Mouse (Mus musculus) heart, embryonic 16.5 days (tissue): ENCODE data around the gene Gm20604. TPM values are rescaled to one million over a fixed set of nuclear protein-coding genes. Genes with fewer than 3 reads are reported as not detected.

ENCODE experiments used
- ATAC-seq: fragments of 200-750 bp; cut with Nextera tagmentation; replicated peaks from 2 replicates; pipeline ENCODE4 v1.8.0; 2017; ENCODE audit warnings: moderate number of reproducible peaks; ENCODE audit not compliant: insufficient read depth, low FRiP score; ENCODE audit errors: extremely low read depth
- H3K27ac ChIP-seq: fragments of 300-500 bp; sonication (generic); 2 replicates; pipeline ENCODE4 v1.5.1; 2014; ENCODE audit warnings: mild to moderate bottlenecking, low read length, control low read depth, moderate library complexity
- H3K27me3 ChIP-seq: fragments of 300-500 bp; sonication (generic); 2 replicates; pipeline ENCODE4 v1.6.1; 2014; ENCODE audit warnings: low read length, mixed read lengths; ENCODE audit not compliant: control insufficient read depth, insufficient read depth
- H3K36me3 ChIP-seq: fragments of 300-500 bp; sonication (generic); 2 replicates; pipeline ENCODE4 v1.6.1; 2014; ENCODE audit not compliant: control insufficient read depth, insufficient read depth
- H3K4me1 ChIP-seq: fragments of 300-500 bp; sonication (generic); 2 replicates; pipeline ENCODE4 v1.6.1; 2014; ENCODE audit warnings: low read length, mixed read lengths; ENCODE audit not compliant: control insufficient read depth, insufficient read depth
- H3K4me2 ChIP-seq: fragments of 300-500 bp; sonication (generic); 2 replicates; pipeline ENCODE4 v1.6.1; 2014; ENCODE audit warnings: low read depth, mild to moderate bottlenecking, control low read depth, low read length
- H3K4me3 ChIP-seq: fragments of 300-500 bp; sonication (generic); 2 replicates; pipeline ENCODE4 v1.5.1; 2014; ENCODE audit warnings: mild to moderate bottlenecking, control low read depth, low read length
- H3K9ac ChIP-seq: fragments of 300-500 bp; sonication (generic); 2 replicates; pipeline ENCODE4 v1.6.1; 2014; ENCODE audit warnings: low read length, control low read depth
- H3K9me3 ChIP-seq: fragments of 300-500 bp; sonication (generic); replicated peaks from 2 replicates; pipeline ENCODE4 v1.6.1; 2016; ENCODE audit warnings: low read length; ENCODE audit not compliant: control insufficient read depth
- WGBS: fragments of 180-500 bp; shearing (Covaris S2); extraction: QIAGEN DNeasy Blood & Tissue Kit; methylation state at CpG from one replicate; pipeline ENCODE4 v1.1.7; 2014; 5-methylcytosine and 5-hydroxymethylcytosine counted together
- polyA plus RNA-seq: library from polyadenylated mRNA; unstranded; fragments of >200 nt; fragmentation: Nextera tagmentation; extraction: Ambion mirVana; gene quantifications from 2 replicates; pipeline ENCODE4 v1.2.1, GENCODE M21; 2015

Gm20604 gene
- polyA plus RNA-seq, 1 experiment from 2014 or later: 17.4 TPM

DNA sequence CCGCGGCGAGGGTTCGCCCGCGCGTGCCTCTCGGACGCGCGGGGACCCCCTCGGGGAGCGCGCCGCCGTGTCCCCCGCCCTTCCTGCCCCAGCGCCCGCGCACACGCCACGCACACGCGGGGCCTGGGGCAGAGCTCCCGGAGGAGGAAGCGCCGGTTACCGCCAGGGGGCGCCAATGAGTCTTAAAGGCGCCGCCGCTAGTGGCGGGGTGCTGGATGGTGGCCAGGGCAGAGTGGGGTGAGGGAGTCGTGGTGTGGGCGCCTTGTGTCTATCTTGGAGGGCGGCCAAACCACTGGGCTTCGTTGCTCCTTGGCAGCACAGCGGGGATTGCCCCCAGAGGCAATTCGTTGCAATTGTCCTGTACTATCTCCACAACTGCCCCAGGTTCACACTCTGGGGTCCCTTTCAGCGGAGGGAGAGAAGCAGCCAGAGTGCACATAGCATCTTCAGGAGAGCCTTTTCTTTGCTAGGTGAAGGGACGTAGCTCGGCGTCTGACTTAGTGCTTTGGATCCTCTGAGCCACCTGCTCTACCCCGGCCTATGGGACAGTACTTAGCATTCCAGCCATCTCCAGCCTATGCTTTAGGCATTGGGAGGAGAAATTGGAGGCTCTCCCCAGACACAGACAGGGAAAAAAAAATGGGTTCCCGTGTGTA is 53.1 kb downstream of the Gm20604 start:
- WGBS: 2% methylated on average over 45 of the region's 45 CpGs
- Histone ChIP-seq H3K27ac (peak overlapping the region; percentile 76), H3K9ac (peak overlapping the region; percentile 78), H3K36me3 (no peaks in the 10 kb centered on the region), H3K27me3 (no peaks in the 10 kb centered on the region), H3K4me1 (peaks cover 25% of the 10 kb centered on the region), H3K4me2 (peak overlapping the region; percentile 86), H3K4me3 (peak overlapping the region; percentile 68), H3K9me3 (no peaks in the 10 kb centered on the region)
- peak; percentile 75 for ATAC-seq

DNA sequence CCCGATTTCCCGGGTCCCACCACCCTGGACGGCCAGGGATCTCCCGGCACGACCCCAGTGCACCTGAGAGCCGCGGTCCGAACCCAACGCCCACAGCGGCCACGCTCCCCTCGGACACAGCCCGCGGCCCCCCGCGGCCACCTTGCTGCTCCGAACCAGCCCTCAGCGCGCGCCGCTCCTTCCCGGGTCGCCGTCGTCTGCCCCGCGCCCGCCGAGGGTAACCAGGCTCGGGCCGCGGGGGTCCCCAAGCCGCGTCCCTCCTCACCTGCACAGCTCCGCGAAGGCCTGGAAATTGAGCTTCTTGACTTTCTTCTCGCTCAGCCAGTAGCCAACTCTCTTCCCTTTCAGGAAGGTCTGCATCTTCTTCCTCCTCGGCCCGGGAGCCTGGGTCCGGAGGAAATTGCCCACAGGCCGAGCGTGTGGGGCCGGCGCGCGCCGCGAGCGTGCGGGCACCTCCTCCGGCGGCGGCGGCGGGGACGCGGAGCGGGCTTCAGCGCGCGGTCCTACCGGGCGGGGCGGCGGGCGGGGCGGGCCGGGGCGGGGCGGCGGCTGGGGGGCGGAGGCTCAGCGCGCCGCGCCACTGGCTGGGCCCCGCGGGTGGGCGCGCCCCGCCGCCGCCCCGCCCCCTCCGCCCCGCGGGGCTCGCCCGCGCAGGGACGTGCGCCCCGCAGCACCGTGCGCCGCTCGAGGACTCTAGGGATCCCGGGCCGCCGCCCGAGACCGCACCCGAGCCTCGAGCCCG is 53.8 kb downstream of the Gm20604 start, which contains the start of gene Itpk1:
Gene Itpk1 (minus strand): TSS at position 474 of the 742 bp plus-strand sequence.
- Histone ChIP-seq H3K36me3 (no peaks in the 10 kb centered on the region), H3K4me3 (peak within 1 kb of the TSS; percentile 68), H3K9me3 (no peaks in the 10 kb centered on the region), H3K4me1 (peaks cover 25% of the 10 kb centered on the region), H3K9ac (peak within 1 kb of the TSS; percentile 78), H3K4me2 (peak within 1 kb of the TSS; percentile 86), H3K27me3 (no peaks in the 10 kb centered on the region), H3K27ac (peak within 1 kb of the TSS; percentile 76)
- 1% methylated on average over 62 of the region's 105 CpGs for WGBS
- ATAC-seq: peak; percentile 88

DNA sequence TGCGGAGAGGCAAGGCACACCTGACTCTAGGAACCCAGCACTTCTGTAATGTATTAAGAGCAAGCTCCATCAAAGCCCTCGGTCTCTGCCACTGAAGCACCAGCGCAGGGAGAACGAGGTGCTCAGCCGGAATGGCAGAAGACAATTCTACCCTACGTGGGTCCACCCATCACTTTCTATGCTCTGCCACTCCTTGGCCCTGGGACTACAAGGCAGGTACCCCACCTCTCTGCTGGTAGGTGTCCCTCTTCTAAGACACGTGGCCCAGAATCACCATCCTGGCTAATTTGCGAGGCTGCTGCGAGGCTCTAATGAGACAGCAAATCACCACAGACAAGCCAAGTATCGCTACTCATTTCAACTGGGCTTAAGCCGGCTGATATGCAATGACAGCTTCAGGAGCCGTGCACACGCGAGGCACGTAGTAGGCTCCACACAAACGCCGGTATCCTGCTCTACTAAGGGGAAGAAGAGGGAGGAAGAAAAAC is 54.5 kb downstream of the Gm20604 start:
- Histone ChIP-seq H3K9ac (peak overlapping the region; percentile 78), H3K4me1 (peaks cover 28% of the 10 kb centered on the region), H3K27me3 (no peaks in the 10 kb centered on the region), H3K36me3 (no peaks in the 10 kb centered on the region), H3K27ac (no peak overlapping the region), H3K4me2 (peak overlapping the region; percentile 86), H3K9me3 (no peaks in the 10 kb centered on the region), H3K4me3 (peak overlapping the region; percentile 68)
- 0 out of 2 replicates have a peak, but pooled peaks have one; percentile 0 for ATAC-seq
- 14% methylated on average over 17 of the region's 17 CpGs for WGBS

DNA sequence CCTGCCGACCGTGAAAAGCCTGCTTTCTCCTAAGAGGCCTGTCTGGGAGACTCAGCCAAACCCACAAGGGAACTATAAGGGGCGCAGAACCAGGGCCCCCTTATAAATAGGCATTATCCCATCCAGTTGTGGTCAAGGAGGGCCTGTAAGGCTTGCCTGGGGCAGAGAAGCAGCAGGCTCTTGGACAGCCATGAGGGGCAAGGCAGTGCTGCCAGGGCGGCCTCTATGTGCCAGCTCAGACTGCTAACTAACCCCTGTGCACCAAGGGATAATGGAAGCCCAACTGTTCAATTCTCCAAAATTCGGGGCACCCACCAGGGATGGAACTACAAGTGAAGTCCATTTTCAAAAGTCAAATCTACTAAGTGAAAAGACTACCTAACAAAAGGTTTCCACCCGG is 55.0 kb downstream of the Gm20604 start:
- H3K36me3 ChIP-seq: no peaks in the 10 kb centered on the region
- peak overlapping the region; percentile 68 for H3K4me3 ChIP-seq
- peak overlapping the region; percentile 43; the same call in 1 of the 2 replicates for H3K27ac ChIP-seq
- peak overlapping the region; percentile 86 for H3K4me2 ChIP-seq
- ATAC-seq: no peak
- no peaks in the 10 kb centered on the region for H3K27me3 ChIP-seq
- H3K9me3 ChIP-seq: no peaks in the 10 kb centered on the region
- peak overlapping the region; percentile 41; the same call in 1 of the 2 replicates for H3K9ac ChIP-seq
- peaks cover 32% of the 10 kb centered on the region for H3K4me1 ChIP-seq
- WGBS: 60% methylated on average over 6 of the region's 6 CpGs

DNA sequence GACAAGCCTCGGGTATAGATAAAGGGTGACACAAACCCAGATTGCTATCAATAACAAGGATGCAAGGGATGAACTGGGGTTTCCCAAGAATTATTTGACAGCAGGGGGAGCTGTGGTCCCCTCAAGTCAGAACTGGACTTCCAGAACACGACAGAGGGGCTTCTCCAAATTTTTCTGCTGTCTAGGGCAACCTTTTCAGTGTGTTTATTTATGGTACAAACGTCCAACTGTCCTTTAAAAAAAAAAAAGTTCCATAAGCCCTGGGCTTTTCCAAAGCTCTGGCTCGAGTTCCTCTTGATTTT is 55.4 kb downstream of the Gm20604 start:
- peak overlapping the region; percentile 64 for H3K27ac ChIP-seq
- no peak for ATAC-seq
- peak overlapping the region; percentile 86 for H3K4me2 ChIP-seq
- 12% methylated on average over 4 of the region's 4 CpGs for WGBS
- H3K4me3 ChIP-seq: peak overlapping the region; percentile 68
- H3K4me1 ChIP-seq: peaks cover 36% of the 10 kb centered on the region
- H3K9ac ChIP-seq: peak overlapping the region; percentile 65
- H3K27me3 ChIP-seq: no peaks in the 10 kb centered on the region
- no peaks in the 10 kb centered on the region for H3K9me3 ChIP-seq
- H3K36me3 ChIP-seq: no peaks in the 10 kb centered on the region

DNA sequence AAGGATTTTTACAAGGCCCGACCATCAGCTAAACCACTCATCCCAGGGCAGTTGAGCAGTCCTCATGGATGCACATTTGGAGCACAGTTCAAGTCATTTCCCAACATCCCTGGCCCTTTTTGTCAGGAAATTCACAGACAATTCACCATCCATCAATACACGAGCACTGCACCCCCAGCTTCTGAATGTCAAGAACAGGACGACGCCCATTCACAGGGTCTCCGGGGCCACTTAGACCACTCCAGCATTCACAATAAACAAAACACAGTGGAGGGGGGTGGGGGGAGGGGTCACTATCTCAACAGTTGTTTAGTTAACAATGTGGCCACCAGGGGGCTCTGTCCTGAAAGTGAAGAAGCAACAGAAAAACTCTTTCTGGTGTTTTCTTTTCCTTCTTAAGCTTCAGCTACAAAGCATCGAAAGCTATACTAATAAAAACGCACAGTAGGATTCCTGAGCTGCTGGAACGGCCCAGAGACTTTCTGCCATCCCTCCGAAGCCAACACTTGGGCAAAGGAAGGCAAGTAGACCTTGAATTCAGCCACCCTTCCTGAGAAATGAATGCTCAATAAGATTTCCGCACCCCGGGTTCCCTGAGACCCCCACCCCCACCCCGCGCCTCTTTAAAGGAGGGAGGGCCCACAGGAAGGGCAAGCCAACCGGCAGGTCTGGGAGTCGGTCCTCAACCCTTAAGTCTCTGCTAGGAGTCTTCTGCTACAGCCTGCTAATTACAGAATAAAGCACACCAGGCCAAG is 55.9 kb downstream of the Gm20604 start:
- no peak for ATAC-seq
- Histone ChIP-seq H3K4me1 (peaks cover 39% of the 10 kb centered on the region), H3K27ac (peak overlapping the region; percentile 64), H3K4me3 (peak overlapping the region; percentile 68), H3K4me2 (peak overlapping the region; percentile 86), H3K9me3 (no peaks in the 10 kb centered on the region), H3K36me3 (no peaks in the 10 kb centered on the region), H3K27me3 (no peaks in the 10 kb centered on the region), H3K9ac (peak overlapping the region; percentile 65)
- 6% methylated on average over 15 of the region's 15 CpGs for WGBS

DNA sequence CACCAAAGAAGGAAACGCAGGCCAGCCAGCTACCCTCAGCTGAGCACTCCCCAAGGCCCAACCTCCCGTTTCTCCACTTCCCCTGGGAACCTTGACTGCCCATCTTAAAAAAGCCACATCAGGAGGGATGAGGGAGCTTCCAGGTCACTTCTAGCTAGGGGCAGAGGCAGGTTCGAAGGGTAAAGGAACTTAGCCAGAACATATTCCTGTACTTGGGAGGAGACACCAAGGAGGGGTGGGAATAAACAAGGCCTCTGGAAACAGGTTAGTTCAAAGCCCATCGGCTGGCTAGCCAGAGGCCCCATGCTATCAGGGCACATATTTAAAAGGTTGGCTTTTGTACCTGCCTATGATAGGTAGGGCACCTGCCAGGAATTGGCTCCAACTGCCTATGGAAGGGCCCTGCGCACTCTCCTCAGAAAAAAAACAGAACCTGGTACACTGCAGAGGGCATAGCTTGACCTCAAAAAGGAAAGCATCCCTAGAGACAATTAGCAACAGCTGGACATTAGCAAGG is 56.7 kb downstream of the Gm20604 start:
- WGBS: 83% methylated on average over 5 of the region's 5 CpGs
- Histone ChIP-seq H3K9ac (no peak overlapping the region), H3K9me3 (no peaks in the 10 kb centered on the region), H3K27ac (no peak overlapping the region), H3K4me2 (no peak overlapping the region), H3K4me3 (no peak overlapping the region), H3K27me3 (no peaks in the 10 kb centered on the region), H3K36me3 (no peaks in the 10 kb centered on the region), H3K4me1 (peaks cover 44% of the 10 kb centered on the region)
- ATAC-seq: no peak

DNA sequence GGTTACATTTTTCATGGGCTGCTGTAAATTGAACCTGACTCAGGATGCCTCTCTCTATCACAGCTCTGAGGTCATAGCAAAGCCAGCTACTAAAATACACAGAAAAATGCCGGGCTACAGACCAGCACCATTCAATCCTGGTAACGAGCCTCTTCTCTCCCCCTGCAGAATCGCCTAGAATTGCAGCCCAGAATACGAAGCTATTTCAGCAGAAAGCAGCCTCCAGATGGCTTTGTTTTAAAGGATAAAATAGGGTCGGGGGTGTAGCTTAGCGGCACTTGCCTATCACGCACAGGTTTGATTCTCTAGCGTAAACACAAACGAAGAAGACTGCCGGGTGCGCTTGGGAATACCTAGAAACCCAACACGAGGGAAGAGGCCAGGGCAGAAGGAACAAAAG is 58.0 kb downstream of the Gm20604 start:
- Histone ChIP-seq H3K9ac (no peak overlapping the region), H3K4me3 (no peak overlapping the region), H3K9me3 (no peaks in the 10 kb centered on the region), H3K4me1 (peaks cover 41% of the 10 kb centered on the region), H3K27ac (no peak overlapping the region), H3K36me3 (no peaks in the 10 kb centered on the region), H3K27me3 (no peaks in the 10 kb centered on the region), H3K4me2 (no peak overlapping the region)
- no peak for ATAC-seq
- WGBS: 71% methylated on average over 12 of the region's 12 CpGs
